Mouse (Mus musculus): ENCODE results near the gene Adgre5.

Adgre5 gene

GRCm38 (mm10) chr8:83723447-83724083, 17.6 kb downstream of the Adgre5 start:
- DNase-seq (ENCODE audit: low read depth, low spot score) = no peak

- DNase-seq (ENCODE audit: low read depth, low spot score) = no peak
Measured at GRCm38 (mm10) chr8:83722631-83723030, 18.5 kb downstream of the Adgre5 start.

- no peak for DNase-seq (ENCODE audit: low read depth, low spot score)
Measured at GRCm38 (mm10) chr8:83721405-83722025, 19.6 kb downstream of the Adgre5 start.

DNA sequence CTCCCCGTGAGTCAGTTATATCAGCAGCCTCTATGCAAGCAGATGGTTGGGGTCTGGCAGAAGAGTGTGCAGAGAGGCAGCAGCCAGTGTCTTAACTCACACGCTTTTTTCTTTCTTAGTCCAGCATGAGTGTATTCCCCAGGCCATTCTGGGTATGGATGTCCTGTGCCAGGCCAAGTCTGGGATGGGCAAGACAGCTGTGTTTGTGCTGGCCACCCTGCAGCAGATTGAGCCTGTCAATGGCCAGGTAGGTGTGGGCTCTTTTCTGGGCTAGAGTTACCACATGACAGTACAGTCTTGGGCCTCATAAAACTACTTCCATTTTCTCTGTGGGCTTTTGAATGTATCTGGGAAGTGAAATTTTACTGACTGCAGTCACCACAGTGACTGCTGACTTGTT, 21.4 kb downstream of the Adgre5 start:
- no peak for DNase-seq (ENCODE audit: low read depth, low spot score)

- DNase-seq (ENCODE audit: low read depth, low spot score) = no peak
Measured at GRCm38 (mm10) chr8:83719048-83719447, 22.1 kb downstream of the Adgre5 start.

DNA sequence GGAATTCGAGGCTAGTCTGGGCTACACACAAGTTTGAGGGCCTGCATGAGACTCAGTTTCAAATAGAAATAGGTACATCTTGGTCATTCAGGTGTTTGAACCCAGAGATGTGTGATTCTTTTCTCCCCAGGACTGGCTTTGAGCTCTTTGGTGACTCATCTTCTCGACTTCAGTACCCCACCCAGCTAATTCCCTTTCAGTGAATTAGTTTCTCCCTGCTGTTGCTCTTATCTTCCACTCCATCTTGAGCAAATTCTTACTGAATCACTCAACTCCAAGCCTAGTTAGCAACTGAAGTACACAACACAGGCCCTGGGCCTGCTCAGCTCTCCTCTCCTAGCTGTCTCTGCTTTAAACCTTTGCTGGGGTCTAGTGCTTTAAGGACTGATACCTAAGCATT, 24.6 kb downstream of the Adgre5 start:
- DNase-seq (ENCODE audit: low read depth, low spot score) = peak; percentile 60

DNA sequence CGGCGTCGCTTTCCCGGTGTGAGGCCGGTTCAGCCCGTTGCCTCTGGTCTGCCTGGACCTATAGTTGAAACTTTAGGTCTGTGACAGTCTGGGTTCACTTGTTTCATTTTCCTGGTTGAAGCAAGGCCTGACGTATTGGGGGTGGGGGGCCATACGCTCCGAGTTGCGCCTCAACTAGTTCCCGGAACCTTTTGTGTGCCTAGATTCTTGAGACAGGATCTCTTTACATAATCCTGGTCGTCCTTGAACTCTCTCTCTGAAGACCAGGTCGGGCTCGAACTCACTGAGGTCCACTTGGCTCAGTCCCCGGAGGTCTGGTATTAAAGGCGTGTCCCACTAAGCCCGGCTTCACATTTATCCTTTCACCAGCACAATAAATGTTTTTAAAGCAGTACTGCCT, 25.4 kb downstream of the Adgre5 start:
- DNase-seq (ENCODE audit: low read depth, low spot score) = no peak

DNA sequence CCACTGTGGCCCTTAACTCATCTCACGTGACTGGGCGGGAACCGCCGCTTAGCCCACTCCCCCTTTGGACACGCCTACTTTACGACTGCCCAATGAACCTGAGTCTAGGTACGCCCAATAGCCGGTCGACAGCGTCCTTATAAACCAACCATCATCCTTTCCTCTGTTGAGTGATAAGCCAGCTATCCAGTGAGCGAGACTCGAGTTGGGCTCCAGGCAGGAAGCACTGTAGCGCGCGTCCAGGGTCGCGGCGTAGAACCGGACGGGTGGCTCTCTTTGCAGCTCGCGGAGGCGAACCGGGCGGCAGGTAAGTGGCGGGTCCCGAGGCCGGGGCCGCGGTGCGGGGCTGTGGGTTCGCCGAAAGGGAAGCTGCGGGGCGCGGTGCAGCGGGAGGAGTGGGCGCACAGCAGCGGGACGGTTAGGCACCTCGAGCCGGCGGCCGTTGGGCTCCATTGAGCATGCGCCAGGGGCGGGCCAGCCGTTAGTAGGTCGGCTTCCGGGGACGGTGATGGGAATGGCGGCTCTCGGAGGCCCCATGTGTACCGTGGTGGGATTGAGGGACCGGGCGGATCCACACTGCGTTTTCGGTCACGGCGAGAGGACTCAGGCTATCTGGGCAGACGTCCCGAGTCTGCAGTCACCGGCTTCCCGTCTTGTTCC, 26.0 kb downstream of the Adgre5 start, which contains the start of gene Ddx39:
Gene Ddx39 (plus strand): TSS at position 147 of the 660 bp plus-strand sequence.
- peak; percentile 96 for DNase-seq (ENCODE audit: low read depth, low spot score)

DNA sequence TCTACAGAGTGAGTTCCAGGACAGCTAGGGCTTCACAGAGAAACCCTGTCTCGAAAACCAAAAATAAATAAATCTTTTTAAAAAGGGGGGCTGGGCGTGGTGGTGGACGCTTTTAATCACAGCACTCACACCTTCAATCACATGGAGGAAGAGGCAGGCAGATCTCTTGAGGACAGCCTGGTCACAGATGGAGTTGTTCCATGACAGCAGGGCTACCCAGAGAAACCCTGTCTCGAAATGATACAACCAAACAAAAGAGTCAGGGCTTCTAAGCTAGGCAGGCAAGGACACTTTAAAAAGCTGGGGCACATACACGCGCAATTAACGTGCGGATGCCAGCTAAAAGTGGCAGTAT, 26.5 kb downstream of the Adgre5 start:
- DNase-seq (ENCODE audit: low read depth, low spot score) = no peak

- no peak for DNase-seq (ENCODE audit: low read depth, low spot score)
Measured at GRCm38 (mm10) chr8:83707554-83707953, 33.6 kb downstream of the Adgre5 start.

DNA sequence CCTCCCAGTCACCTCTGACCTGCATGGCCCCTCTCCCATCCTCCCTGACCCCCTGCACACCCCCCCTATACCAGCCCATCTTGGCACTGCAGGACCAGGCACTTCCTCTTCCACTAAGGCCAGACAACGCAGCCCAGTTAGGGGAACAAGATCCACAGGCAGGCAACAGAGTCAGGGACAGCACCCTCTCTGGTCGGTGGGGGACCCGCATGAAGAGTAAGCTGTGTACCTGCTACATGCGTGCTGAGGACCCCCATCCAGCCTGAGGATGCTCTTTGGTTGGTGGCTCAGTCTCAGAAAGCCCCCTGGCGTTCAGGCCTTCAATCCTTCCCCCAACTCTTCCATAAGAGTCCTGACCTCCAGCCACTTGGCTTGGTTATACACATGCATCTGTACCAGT, 34.7 kb downstream of the Adgre5 start:
- no peak for DNase-seq (ENCODE audit: low read depth, low spot score)

DNA sequence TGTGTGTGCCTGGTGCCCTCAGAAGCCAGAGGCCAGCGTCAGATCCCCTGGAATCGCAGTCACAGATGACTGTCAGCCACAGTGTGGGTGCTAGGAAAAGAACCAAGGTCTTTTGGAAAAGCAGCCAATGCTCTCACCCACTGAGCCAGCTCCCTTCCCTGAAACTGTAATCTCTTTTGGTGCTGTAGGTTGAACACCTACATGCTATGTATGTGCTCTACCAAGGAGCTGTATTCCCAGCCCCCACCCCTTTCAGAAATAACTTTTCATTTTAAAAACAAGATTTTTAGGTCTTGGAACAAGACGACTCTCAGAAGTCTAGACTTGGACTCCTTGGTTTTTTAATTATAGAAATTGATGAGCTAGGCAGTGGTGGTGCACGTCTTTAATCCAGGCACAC, 37.7 kb downstream of the Adgre5 start:
- no peak for DNase-seq (ENCODE audit: low read depth, low spot score)

DNA sequence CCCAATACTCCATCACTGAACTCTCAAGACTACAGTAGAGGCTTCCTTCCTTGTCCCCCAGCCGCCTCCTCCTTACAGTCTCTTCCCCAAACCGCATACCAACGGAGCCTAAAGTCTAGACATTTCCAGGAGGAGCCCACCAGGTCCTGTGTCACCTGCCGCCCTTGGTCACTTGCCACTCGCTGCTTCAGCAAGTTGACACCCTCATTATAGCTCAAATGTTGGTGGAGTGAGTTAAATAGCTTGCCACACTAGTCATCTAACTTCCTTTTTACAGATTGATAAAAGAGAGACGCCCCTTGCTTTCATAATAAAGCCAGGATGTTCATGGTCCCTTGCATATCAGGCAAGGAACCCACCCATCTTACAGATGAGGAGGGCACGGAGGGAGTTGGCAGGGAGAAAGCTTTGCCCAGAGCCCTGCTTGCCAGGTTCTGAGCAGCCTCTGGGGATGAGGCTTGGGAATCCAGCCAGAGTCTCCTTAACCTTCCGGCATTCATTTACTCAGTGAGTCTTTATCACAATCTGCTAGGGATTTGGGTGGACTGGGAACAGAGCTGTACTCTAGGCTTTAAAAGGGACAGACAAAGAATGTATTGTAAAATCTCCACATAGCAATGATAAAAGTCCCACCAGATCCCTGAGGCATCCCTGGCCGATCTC, 40.6 kb downstream of the Adgre5 start:
- no peak for DNase-seq (ENCODE audit: low read depth, low spot score)

DNA sequence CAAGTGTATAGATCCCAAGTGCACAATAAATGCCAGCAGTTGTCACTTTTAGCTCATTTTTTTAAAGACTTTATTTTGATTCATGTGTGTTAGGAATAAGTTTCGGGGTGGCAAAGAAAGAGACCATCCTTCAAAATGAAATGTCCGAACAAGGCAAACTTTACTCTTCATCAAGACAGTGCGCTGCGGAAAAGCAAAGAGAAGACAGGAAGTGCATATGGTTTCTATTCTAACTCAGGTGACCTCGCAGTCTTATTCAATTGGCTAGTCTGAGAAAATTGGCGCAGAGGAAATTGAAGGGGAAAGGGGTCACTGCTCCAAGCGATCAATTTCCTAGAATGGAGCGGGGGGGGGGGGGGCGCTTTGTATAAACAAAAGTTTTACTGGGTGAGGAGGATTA, 41.6 kb downstream of the Adgre5 start:
- DNase-seq (ENCODE audit: low read depth, low spot score) = no peak

DNA sequence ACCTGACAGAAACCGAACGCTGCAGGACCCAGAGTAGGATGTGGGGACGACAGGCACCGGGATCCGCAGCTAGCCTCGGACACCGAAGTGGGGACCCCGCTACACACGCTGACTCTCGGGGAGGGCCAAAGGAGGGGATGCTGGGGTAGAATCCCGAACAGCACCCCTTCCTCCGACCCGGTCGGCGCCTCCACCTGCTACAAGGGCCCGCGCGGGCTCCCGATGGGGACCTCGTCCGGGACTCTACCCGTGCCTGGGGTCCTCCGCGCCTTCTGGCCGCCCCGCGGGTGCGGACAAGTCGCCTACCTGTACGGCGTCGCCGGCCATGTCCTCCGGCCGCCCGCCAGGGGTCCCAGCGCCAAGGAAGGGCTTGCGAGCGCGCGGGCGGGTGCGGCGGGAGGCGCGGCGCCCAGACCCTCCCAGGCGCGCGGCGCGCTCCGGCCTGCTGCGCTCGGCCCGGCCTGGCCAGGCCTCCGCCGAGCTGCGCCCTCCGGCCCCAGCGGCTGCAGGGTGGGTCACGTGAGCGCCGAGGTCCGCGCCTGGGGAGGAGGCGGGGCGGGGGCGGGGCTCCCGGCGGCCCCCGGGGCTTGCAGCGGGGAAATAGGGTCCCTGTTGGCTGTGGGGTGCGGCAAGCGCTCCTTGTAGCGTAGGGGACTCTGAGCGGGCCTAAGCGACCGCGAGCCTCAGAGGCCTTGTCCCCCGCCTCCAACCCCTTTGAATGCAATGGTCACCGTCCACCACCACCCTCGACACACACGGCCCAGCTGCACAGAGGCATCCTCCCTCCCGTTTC, 42.3 kb downstream of the Adgre5 start, which contains the start of gene Pkn1:
Gene Pkn1 (minus strand): TSS at position 519 of the 793 bp plus-strand sequence.
- no peak for DNase-seq (ENCODE audit: low read depth, low spot score)

DNA sequence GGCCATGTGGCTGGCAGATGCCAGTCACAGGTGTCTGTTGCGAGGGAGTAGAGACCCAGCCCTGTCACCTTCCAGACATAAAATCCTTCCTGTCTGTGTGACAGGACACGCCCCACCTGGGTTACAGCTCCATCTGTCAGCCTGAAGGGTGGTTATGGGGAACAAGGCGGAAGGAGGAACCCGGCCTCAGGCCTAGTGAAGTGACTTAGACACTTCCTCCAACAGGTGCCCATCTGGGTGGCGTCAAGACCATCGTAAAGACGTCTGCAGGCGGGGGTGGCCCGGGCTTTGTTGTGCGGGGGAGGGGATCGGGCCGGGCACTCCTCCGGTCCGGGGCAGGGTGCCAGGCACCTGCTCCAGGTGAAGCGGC, 42.9 kb downstream of the Adgre5 start:
- DNase-seq (ENCODE audit: low read depth, low spot score) = no peak

DNA sequence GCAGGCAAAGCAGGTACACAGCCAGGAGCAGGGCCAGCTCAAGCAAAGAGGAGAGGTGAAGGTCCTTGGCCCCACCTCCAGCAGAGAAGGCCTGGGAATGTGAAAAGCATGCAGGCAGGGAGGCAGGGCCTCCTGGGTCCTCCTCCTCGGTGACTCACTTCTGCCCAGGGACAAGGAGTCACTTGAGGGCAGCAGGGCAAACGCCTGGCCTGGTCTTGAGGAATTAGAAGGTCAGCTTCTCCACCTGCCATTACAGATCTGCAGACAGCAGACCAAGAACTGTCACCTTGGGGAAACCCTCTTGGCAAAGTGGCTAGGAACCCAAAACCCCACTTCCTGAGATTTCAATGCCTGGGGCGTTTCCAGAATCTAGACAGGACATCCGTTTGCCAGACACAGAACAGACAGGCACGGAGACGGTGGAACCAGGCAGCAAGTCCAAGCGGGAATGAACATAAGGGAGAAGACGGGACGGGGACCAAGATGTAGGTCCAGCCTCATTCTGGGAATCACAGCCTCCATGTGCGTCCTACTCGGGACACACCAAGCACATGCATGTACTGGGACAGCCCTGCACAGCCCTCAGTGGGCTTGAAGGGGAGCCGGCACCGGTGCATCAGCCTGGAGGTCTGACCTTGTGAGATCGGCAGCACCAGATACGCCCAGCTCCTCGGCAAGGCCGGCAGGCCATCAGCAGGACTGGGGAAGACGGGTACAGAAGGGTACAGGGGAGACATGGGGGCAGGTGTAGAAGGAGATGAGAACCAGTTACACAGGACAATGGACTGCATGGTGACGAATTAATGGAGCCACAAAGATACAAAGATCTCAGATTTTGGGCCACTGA, 43.5 kb downstream of the Adgre5 start:
- DNase-seq (ENCODE audit: low read depth, low spot score) = no peak

- no peak for DNase-seq (ENCODE audit: low read depth, low spot score)
Measured at GRCm38 (mm10) chr8:83695351-83696106, 45.6 kb downstream of the Adgre5 start.

DNA sequence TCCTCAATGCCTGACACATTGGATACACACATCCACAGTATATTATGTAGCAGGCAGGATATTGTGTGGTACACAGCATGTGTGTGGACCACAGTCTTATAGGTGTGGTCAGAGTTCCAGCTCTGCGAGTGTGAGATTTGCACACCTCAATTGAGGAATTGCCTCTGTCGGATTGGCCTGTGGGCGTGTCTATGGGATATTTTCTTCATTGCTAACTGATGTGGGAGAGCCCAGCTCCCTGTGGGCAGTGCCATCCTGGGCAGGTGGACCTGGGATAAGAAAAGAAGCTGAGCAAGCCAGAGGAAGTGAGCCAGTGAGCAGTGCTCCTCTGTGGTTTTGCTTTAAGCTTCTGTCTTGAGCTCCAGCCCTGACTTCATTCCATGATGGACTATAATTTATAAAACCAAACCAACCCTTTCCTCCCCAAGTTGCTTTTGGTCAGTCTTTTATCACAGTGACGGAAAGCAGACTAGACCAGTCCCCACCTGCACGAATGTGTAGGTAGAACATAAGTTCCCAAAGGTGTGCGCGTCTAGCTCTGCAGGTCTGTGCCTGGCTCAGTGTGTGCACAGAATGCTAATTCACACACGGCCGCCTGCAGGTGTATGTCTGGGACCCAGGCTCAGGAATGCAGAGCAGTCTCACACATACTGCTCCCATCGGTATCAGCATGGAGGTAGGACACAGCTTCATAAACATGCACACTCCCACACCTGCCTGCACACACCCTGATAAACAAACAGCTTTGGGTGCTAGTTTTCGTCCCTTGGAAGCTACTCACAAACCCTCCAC, 46.6 kb downstream of the Adgre5 start:
- no peak for DNase-seq (ENCODE audit: low read depth, low spot score)

All from c-Kit-negative CD71-positive TER-119-positive erythroid progenitor cells, embryonic 14.5 days (primary cell).